Mouse (Mus musculus) layer of hippocampus, adult 18-20 months (tissue): ENCODE data around the gene Ttyh3. TPM values are rescaled to one million over a fixed set of nuclear protein-coding genes. Genes with fewer than 3 reads are reported as not detected.

Source experiments
- DNase-seq, 2 experiments: peaks; one replicate each; pipeline ENCODE4 v3.0.0; 2022; ENCODE audit warnings: low spot score in 2 of 2
- total RNA-seq, 2 experiments: library from RNA; stranded (reverse); gene quantifications; 2 replicates each; pipeline ENCODE4 v1.2.3; 2021

Gene Ttyh3
- total RNA-seq, 2 experiments from 2014 or later, result 182 to 186 TPM

DNA sequence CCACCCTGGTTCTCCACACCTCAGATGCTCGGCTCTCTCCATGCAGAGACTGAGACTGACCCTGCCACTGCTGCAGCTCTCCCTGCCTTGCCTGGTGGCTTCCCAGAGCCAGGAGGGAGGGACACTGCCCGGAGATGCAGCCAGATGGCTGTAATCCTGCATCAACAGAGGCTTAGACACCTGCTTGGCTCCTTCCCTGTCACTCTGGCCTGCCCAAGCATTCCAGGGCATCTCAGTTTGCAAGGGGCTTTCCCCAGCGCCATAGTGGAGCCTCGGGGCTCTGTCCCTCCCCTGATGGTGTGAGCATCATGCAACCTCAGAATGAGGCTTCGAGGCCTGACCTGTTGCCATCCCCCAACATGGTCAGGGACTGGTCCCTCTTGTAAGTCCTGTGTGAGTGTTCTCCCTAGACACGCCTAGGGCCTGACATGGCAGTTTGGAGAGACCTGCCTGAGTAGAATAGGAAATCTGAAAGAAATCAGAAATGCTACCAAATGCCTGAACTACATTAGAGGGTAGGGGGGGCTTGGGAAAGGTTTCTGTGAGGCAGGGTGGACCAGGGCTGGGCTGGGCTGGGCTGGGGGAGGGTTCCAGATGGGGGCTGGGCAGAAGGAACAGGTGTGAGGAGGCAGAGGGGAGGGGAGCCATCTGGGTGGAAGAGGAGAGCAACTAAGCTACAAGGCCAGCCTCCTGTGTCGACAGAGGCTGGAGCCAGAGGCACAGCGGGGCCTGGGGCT lies 65.7 kb downstream of the Ttyh3 start:
- no peak for DNase-seq

DNA sequence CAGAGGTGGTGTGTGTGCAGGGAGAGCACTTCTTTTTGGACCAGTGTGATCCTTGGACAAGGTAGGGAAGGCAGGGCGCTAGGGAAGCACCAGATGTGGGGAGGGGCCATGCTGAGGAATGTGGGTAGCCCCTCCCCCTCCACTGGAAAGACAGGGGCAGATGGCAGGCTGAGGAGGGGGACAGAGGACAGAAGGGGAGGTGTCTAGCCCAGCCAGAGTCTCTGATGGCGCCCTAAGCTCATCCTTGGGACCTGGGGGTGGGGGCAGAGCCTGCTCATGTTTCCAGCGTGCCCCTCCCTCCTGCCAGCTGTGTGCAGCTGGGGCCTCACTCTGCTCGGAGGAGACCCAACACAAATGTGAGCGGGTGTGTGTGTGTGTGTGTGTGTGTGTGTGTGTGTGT lies 67.3 kb downstream of the Ttyh3 start:
- DNase-seq, result no peak

DNA sequence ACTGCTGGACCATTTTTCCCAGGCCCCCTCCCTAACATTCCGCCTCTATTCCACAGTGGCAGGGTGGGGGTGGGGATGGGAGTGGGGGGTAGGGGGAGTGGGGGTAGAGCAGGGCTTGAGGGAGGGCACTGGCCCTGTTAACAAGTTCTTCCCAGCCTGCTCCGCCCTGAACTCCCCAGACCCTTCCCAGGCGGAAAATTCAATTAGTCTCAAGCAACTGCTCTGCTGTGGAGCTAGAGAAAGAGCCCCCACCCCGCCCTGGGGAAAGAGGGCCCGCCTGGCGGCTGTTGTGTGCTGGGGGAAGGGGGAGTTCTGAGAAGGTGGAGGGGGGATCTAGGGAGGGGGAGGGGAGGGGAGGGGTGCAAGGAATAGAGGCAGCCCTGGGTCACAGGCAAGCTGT lies 69.1 kb downstream of the Ttyh3 start:
- DNase-seq, result no peak

DNA sequence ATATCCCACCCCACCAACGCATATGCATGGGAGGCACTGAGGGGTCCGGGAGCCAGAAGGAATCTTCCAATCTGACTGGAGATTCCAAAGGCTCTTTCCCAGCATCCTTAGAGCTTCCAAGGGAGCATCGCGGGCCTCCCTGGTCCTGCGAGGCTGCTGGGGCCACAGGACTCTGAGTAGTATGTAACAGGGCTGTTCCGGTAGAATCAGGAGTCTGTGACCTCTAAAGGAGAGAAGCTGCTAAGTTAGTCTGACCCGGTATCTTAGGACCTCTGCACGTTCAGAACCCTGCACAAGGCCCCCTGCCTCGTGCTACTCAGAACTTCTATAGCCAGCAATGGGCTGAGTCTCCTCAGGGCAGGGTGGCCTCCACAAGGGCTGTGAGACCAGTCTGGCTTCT lies 69.6 kb downstream of the Ttyh3 start:
- DNase-seq, result no peak

DNA sequence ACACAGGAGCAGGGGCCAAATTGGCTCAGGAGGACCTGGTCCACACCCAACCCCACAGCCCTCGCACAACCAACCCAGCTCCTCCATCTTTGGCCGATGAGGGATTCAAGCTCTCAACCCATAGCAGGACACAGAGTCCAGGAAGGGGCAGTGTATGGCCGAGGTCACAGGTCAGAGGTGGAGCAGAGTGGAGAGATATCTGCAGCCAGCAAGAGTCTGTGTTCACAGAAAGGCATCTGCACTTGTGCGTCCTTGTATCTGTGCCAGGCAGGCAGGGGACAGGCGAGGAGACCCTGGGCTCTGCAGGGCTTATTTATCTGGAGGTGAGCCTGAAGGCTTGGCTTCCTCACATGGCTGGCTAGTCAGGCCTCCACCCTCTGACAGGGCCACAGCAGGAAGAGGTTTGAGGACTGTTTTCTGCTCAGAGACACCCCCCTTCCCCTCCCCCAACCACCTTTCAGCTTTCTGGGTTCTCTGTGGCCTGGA lies 73.4 kb downstream of the Ttyh3 start:
- no peak for DNase-seq

DNA sequence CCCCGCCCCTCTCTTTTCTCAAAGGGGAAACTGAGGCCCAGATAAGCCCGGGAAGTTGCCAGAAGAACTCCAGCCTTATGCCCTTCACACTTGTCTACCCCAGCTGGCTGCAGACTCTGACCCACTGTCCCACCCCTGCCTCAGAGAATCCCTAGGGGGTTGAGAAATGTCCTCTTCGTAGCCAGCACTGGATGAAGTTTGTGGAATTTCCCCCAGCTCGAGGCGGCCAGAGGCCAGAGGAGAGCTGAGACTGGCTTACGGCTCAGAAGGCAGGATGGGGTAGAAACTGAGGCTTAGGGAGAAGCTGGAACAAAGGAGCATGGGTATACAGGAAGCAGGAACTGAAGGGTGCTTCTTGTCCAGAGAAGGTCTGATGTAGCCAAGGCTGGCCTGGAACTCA lies 76.2 kb downstream of the Ttyh3 start:
- no peak for DNase-seq

DNA sequence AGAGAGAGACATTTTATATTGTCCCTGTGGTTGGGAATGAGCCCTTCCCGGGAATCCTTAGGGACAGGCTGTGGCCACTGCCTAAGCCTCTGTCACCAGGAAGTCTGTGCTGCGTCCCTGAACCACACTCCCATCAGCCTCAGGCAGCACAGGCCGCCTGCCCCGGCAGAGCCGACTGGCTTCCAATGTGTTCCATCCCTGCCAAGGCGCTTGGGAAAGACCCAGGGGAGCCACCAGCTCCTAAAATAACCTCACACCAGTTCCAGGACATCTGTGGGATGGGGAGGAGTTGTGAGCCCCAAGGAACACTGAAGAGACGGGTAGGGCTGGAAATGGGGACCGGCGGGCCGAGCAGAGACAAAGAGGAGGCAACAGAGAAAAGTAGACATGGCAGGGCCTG lies 77.2 kb downstream of the Ttyh3 start:
- DNase-seq, result peak in 1 of 2 experiments; percentile 28

DNA sequence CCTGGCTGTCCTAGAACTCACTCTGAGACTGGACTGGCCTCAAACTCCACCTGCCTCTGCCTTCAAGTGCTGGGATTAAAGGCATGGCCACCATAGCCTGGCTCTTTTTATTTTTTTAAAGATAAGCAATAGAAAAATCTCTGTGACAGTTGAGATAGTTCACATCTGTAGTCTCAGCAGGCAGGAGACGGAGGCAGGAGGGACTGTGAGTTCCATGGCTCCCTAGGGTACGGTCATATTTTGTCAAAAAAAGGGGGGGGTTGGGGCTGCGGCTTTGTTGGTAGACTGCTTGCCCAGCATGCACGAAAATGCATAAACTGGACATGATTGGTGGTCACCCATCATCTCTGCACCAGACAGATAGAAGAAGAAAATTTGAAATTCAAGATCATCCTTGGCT lies 77.6 kb downstream of the Ttyh3 start:
- DNase-seq, result no peak

Other genes starting within 250 kb of the Ttyh3 start
- gene Eif3b, start 229.7 kb downstream of the Ttyh3 start, total RNA-seq, result 10 to 100 TPM; 90.4 to 96.3 TPM
- gene Gm4869, start 203.4 kb downstream of the Ttyh3 start, total RNA-seq, result not detected
- 10 to 100 TPM; 18.4 to 18.8 TPM for gene Chst12, start 143.5 kb downstream of the Ttyh3 start, total RNA-seq
- gene Grifin, start 84.0 kb downstream of the Ttyh3 start, total RNA-seq, result not detected
- gene Lfng, start 41.7 kb downstream of the Ttyh3 start, total RNA-seq, result 10 to 100 TPM; 19.3 to 21.2 TPM
- gene Iqce, start 53.3 kb upstream of the Ttyh3 start, total RNA-seq, result 10 to 100 TPM; 47.4 to 55.1 TPM
- gene Brat1, start 56.0 kb upstream of the Ttyh3 start, total RNA-seq, result 10 to 100 TPM; 17.7 to 18.5 TPM
- 10 to 100 TPM; 12.1 to 15.0 TPM for gene Amz1, start 75.1 kb upstream of the Ttyh3 start, total RNA-seq
- gene Gna12, start 181.4 kb upstream of the Ttyh3 start, total RNA-seq, result 10 to 100 TPM; 86.2 to 95.6 TPM